12 mouse cellular contexts compared by ENCODE assay signal in the genomic region with DNA sequence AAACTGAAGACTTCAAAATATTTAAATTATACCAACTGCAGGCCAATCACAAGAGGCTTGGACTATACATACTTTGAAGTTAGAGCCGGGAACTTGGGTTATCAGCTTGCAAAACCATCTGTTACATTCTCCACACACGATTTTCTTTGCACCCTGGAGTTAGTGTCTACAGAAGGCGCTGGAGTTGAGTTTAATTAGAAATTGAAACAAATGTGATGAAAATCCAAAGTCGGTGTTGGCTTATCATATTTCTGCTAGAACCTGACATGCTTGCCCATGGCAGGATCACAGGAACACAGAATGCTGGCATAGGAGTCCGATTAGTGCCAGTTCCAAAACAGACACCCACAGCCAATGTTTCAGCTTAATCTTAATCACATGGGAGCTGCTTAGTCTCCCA.
"Had no signal": no experiment of that assay in that cellular context is flagged by ENCODE, and none has a peak within 500 bp of the region (broad histone marks: within the 10 kb centered on the region; RNA-seq: fewer than 3 reads in every experiment).

No protein-coding gene starts in this region.

- H3K27ac ChIP-seq: kidney, embryonic 15.5 days; limb, embryonic 15.5 days; liver, embryonic 12.5 days; midbrain, embryonic 12.5 days; stomach, embryonic 15.5 days had no signal

- H3K27me3 ChIP-seq: kidney, embryonic 15.5 days; limb, embryonic 15.5 days; liver, embryonic 12.5 days; stomach, embryonic 15.5 days had no signal

- H3K4me2 ChIP-seq: kidney, embryonic 15.5 days; limb, embryonic 15.5 days; liver, embryonic 12.5 days; lung, embryonic 14.5 days; midbrain, embryonic 12.5 days; stomach, embryonic 15.5 days had no signal

- ATAC-seq: liver, embryonic 12.5 days had no signal

- H3K4me3 ChIP-seq: kidney, embryonic 15.5 days; limb, embryonic 15.5 days; liver, embryonic 12.5 days; megakaryocyte, embryonic 14.5 days; midbrain, embryonic 12.5 days; stomach, embryonic 15.5 days had no signal

- DNase-seq: kidney, postnatal 14 days; lung, embryonic 14.5 days; lung, postnatal 10 days; lung, postnatal 4 days; right cerebral cortex, postnatal 14 days; thymus, postnatal 4 days had no signal

- H3K36me3 ChIP-seq: kidney, embryonic 15.5 days; limb, embryonic 15.5 days; liver, embryonic 12.5 days; midbrain, embryonic 12.5 days; stomach, embryonic 15.5 days had no signal

- H3K9me3 ChIP-seq: kidney, embryonic 15.5 days; limb, embryonic 15.5 days; liver, embryonic 12.5 days; megakaryocyte, embryonic 14.5 days; midbrain, embryonic 12.5 days; stomach, embryonic 15.5 days had no signal

- H3K9ac ChIP-seq: kidney, embryonic 15.5 days; limb, embryonic 15.5 days; liver, embryonic 12.5 days; lung, embryonic 14.5 days; midbrain, embryonic 12.5 days; stomach, embryonic 15.5 days had no signal

- H3K4me1 ChIP-seq: liver, embryonic 12.5 days; midbrain, embryonic 12.5 days had no signal
